Mouse (Mus musculus) natural killer cell, adult 2 months (primary cell): ENCODE data around the gene Ubc.
"Not testable (repeated sequence)": the region's sequence is repeated elsewhere in the genome, so short reads cannot be mapped to it uniquely, and the experiment has no call there.

Experiments used
- DNase-seq, 2 experiments: peaks; one replicate each; pipeline ENCODE4 v3.0.0; 2022; ENCODE audit warnings: low spot score in 2 of 2

The Ubc gene

DNA sequence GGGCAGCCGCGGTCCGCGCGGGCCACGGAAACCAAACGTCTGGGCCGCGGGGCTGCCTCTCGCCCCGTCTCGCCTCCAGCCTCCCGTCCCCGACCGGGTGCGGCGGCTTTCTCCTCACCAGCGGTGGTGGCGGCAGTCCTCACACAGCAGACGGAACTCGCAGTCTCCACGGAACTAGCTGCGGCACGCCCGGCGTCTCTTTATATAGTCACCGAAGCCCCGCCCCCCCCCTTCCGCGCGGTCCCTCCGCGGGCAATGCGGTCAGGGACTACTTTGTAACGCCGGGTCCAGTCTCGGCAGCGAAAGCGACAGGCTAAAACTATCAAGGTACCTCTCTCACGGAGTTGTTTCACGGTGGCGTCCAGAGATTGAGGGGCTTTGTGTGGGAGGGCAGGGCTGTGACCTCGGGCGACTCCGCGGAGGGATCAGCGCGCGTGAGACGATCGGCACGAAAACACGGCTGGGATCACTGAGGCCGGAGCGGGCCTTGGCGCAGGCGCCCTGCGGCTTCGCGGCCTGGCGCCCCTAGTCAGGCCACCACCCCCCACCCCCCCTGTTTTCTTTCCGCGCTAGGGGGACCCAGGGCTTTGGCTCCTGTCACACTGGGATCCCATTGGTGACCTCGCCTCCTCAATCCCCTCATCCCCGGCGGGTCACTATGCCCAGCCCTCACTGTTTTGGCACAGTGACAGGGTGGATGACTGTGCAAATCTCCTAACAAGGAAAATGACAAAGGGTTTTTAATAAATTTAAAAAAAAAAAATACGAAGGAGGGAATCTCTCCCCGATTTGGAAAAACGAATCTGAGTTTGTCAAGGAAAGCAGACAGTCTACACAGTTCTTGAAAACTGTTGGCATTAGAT, at the start of gene Ubc:
Gene Ubc (minus strand): TSS at position 624 of the 863 bp plus-strand sequence.
- peak; percentile 84 to 87 for DNase-seq

DNA sequence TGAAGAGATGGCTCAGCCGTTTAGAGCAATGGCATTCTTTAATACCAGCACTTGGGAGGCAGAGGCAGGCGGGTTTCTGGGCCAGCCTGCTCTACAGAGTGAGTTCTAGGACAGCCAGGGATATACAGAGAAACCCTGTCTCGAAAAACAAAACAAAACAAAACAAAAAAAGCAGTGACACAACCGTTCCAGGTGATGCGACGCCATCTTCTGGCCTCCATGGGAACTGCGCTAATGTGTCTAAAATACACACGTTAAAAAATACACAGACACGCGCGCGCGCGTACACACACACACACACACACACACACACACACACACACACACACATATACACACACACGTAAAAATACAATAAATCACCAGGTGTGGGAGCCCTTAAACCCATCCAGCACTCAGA, 44.3 kb upstream of the Ubc start:
- not testable (repeated sequence) for DNase-seq

DNA sequence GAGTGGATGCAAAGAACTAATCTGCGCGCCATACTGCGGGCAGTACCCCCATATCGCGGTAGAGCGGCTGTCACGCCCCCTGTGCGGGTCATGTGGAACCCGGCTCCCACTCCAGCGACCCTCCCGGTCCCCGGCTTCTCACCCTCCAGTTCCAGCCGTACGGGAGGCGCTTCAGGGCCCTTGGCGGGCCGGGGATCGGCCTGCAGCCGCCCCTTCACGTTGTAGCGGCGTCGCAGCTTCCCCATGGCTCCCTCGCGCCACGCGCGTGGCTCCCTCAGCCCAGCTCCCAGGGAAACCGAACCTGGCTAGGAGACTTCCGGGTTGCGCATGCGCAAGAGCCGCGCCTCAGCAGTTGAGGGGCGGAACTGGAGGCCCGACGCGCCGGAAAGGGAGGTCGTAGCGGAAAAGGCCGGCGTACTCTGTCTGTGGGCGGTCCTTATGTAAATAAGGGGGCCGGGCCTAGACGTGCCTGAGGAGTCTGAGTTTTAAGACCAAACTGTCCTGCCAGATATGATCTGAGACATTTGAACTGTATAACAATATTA, 43.9 kb upstream of the Ubc start, which contains the start of gene Dhx37:
Gene Dhx37 (minus strand): TSS at position 329 of the 545 bp plus-strand sequence.
- peak; percentile 89 to 94 for DNase-seq

DNA sequence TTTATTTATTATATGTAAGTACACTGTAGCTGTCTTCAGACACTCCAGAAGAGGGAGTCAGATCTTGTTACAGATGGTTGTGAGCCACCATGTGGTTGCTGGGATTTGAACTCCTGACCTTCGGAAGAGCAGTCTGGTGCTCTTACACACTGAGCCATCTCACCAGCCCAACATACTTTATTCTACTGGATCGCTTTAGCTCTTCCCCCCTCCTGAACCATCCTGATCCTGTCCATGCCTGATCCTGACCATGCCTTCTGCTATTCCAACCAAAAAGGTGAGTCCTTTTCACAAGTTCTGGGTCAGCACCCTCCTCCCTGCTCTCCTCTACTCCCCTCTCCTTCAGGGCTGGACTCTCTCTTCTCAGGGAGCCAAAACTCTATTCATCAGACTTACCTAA, 42.3 kb upstream of the Ubc start:
- DNase-seq, result not testable (repeated sequence)

DNA sequence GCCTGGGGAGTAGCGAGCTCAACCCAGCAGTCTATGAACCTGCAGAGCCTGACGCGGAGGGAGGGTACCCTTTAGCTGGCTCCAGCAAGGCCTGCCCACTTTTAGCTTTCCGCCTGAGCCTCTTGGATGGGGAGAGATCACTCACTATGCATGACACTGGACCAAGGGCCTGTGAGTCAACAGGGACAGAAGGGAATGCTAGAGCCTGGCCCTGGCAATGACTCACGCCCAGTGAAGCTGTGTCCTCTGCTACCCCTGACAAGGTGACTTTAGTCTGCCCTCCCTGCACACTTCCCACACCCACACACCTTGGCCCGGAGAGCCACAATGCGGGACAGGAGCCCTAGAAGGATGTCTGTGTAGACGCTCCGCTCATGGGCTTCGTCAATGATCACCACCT, 36.3 kb upstream of the Ubc start:
- no peak for DNase-seq

DNA sequence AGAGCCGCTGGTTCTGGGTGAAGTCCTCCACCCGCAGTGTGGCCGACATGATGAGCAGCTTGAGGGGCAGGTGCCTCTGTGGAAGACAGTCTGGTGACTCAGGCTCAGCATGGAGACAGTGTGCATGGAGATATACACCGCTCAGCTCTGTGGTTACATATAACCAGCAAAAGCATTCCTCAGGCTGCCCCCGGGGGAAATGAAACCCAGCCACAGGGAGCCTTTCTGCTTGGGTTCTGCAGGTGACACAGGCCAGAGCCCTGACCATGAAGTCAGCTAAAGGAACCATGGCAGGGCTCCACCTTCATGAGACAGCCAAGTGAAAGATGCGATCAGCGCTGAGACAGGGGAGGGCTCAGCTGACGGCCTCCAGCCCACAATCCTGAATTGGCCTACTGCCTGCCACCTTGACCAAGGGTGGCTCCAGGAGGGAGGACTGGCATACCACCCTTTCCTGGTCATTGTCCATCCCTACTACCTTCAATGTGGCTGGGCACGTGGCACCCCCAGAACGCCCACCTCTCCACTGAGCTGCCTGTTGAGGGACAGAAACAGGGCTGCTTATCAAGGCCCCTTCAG, 35.8 kb upstream of the Ubc start:
- no peak for DNase-seq

DNA sequence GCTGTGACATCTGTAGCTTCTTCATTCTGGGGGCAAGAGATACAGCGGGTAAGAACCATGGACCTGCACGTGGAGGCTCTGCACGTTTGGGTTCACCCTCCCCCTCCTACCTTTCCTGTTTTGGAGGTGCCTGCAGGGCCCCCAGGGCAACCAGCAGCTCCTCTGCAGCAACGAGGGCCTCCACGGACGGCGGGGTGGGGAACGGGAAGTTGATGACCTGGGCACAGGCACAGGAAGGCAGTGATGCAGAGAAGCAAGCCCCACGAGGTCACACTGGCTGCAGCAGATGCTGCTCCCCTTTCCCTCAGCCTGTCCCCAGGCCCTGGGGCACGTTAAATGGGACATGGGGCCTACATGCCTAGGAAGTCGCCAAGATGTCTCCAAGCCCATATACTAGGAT, 29.1 kb upstream of the Ubc start:
- DNase-seq, result peak in 1 of 2 experiments; percentile 25

DNA sequence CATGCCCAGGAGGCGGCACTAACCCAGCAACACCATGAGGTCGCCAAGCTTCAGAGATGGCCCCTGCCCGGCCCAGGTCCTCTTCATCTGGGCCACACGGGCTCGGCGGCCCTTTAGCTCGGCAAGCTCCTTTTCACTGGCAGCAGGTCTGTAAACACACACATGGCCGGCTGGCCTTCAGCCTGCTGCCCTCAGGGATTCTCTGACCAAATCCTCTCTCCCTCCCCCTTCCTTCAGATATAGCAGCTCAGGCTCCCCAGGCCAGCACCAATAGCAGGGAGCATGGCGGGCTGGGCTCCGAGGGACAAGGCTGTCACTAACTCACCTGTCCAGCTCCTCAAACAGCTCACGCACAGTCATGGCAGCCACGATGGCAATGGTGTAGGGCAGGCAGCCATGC, 28.6 kb upstream of the Ubc start:
- DNase-seq, result no peak

DNA sequence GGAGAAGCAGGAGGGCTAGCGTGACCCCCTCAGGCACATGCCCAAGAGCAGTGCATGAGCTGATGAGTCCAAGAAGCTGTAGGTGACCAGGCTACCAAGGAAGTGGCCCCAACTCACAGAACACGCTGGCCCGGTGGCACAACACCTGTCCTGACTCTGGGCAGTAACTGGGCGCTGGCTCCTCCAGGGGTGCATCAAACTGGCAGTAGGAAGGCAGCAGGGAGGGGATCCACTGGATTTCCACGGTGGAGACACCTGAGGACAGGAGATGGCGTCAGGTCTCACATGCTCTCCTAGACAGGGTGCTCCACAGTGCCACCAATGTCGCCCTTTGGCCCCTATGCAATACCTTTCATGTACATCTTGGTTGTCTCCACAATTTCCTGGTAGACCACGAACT, 26.2 kb upstream of the Ubc start:
- DNase-seq, result no peak

DNA sequence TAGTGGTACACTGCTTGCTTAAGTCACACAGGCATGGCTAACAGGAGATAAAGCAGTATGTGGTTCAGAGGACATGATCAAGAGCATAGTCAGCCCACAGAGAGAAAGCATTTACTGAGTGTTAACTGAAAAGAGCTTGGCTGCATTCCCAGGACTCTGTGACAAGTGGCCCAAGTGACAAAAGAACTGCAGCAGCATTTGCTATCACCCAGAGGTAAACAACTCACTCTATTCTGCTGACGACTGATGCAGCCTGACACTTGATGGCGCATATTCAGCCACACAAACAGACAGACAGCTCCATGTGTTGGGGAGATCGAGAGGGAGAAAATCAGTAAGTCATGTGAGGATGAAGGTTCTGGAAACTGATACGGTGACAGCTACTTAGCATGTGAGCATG, 23.8 kb upstream of the Ubc start:
- no peak for DNase-seq

DNA sequence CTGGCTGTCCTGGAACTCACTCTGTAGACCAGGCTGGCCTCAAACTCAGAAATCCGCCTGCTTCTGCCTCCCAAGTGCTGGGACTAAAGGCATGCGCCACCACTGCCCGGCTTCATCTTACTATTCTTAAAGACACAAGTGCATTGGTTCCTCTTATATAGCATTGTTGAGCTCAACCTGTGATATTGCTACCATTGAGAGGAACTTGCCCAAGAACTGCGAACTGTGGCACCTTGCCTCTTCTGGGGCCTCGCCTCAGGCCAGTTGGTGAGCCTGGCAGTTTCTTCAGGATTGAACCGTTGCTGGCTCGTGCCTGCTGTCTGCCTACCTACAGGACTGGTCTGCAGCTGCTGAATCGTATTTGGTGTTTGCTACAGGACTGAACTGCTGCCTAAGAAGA, 22.5 kb upstream of the Ubc start:
- not testable (repeated sequence) for DNase-seq

DNA sequence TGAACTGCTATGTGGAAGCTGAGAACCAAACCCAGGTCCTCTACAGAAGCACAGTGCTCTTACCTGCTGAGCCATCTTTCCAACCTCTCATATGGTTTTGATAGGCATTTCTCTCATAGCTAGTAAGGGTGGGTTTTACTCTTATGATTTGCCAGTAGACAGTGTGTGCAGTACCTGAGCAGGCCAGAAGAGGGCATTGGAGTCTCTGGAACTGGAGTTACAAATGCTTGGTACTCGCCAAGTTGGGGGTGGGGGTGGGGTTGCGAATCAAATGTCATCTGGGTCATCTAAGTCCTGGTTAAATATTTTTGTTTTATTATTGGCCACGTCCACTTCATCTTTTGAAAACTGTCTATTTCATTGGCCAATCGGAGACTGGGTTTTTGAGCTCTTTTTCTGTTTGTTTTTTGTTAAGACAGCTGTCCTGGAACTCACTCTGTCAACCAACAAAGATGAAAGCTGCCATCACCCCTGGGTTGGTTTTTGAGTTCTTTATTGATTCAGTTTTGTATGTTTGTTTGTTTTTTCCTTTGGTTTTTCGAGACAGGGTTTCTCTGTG, 22.0 kb upstream of the Ubc start:
- peak; percentile 57 to 81 for DNase-seq

DNA sequence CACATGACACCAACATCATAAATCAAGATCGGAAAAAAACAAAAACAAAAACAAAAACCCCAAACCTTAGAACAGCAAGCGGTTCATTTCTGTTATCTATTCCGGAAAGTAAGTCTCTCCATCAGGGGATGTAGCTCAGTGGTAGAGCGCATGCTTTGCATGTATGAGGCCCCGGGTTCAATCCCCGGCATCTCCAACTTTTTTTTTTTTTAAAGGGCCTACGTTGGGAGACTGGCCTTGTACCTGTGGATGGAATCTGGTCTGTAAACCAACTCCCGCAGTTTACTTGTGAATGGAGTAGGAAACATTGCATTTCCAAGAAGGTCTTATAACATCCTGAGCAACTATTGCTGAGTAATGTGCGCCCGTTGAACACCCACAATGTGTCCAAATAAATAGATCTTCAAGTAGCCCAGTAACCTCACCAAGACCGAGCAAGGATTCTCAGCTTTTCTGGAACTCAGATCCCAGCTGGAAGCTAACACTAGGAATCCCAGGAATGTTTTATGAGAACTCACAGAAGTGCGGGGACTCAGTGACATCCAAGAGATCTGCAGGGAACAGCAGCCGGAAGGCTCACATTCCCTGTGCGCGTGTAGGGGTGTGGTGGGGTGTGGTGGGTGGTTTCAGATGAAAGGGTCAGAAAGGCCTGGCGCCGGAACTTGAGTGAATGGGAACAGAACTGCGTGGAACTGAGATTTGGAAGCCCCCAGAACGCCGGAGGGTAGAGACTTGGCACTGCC, 19.5 kb upstream of the Ubc start:
- DNase-seq, result peak in 1 of 2 experiments; percentile 7

DNA sequence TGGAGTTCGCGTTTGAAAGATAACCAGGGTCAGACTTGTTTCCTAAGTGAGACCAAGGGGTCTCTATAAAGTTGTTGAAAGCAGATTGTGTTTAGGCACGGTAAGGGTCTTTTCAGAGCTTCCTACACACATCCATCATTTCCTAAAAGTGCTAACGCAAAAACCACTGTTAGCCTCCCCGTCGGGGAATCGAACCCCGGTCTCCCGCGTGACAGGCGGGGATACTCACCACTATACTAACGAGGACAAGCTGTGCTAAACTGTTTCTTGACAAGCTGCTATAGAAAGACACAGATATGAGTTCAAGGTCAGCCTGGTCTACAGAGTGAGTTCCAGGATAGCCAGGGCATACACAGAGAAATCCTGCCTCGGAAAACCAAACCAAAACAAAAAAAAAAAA, 18.8 kb upstream of the Ubc start:
- peak; percentile 72 to 83 for DNase-seq

DNA sequence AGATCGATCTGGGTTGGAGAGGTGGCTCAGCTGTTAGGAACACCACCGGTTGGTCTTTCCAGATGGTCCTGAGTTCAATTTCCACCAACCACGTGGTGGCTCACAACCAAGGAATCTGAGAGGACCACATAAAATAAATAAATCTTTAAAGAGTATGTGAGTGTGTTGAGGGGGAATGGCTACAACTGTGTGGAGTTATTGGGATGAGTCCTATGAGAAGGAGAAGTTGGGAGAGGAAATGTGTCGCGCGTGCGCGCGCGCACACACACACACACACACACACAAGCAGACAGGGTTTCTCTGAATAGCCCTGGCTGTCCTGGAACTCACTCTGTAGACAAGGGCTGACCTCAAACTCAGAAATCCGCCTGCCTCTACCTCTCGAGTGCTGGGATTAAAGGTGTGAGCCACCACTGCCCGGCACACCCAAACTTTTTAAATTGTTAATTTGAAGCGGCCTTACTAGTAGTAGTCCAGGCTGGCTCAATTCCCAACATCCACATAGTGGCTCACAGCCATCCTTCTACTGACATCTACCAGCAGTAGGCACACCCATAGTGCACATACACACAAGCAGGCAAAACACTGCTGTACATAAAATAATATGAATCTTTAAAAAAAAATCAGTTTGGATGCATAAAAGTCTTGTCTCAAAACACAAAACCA, 18.0 kb upstream of the Ubc start:
- no peak for DNase-seq

DNA sequence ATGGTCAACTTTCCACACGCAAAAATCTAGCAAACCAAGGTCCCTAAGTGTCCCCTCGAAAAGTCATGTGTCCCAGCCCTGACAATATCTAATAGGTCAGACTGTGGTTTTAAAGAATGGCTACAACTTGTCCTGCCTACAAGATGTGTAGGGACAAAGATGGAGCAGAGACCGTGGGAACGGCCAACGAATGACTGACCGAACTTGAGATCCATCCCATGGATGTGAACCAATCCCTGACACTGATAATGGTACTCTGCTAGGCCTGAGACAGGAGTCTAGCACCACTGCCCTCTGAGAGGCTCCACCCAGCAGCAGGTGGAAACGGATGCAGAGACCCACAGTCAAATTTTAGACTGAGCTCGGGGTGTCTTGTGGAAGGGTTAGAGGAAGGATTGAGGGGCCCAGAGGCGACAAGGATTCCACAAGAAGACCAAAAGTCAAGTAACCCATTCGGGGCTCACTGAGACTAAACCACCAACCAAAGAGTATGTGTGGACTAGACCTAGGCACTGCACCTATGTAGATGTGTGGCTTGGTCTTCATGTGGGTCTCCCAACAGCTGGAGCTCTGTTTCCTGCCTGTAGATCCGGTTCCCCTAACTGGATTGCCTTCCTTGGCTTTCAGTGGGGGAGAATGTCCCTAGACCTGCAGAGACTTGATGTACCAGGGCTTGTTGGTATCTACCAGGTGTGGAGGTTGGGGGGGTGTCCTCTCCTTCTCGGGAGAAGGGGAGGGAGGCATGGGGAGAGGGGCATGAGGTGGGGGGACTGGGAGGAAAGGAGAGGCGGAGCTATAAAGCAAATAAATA, 17.2 kb upstream of the Ubc start:
- no peak for DNase-seq

DNA sequence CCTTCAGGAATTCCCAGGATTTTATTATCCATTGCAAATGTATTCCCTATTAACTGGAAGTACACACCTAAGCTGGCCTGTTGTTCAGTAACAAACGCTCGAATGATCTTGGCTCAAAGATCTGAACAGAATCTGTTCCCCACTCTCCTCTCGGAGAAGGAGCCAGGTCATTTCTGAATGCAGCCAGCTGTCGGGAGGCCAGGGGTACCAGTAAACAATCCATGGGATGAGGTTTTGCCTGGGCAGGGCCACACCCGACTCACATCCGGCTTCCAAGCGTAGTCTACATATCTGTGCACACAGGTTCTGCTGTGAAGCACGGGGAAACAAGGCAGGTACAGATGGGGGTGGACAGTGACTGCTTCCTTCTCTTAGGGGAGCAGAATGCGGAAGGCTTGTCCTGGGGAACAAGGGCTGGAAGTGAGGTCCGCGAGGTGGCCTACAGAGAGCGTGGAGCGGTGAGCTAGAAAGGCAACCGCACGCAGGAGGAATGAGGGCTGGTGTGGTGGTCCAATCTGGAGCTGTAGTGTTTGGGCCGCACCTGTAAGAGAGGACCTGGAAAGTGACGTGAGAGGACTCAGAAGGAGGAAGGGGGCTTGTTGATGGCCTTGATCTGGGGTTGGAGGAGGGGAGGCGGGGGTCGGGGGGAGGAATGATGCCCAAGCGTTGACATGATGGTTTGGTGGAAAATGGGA, 16.5 kb upstream of the Ubc start:
- peak in 1 of 2 experiments; percentile 52 for DNase-seq

DNA sequence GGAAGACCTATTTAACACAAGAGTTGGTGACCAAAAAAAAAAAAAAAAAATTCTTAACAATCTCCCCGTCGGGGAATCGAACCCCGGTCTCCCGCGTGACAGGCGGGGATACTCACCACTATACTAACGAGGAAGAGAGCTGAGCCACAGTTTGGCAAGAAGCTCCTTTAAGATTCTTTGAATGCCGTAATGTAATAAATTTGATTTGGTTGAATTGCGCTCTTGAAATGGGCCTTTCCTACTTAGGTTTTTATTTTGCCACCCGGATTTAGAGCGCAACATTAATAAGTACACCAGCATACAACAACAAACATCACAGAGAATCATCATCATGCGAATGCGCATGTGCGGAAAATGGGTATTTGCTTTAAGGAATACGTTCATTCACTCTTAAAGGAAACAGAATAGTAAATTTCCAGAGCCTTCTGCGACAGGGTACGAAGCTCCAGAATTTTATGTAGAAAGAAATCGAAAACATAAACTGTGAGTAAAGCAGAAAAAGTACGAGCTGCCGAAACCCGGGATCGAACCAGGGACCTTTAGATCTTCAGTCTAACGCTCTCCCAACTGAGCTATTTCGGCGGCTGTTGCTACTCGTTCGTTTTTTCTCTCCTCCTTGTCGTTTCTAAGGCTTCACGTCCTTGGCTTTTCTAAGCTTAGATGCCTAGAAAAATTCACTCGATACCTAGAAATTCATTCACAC, 15.7 kb upstream of the Ubc start:
- peak; percentile 90 for DNase-seq

DNA sequence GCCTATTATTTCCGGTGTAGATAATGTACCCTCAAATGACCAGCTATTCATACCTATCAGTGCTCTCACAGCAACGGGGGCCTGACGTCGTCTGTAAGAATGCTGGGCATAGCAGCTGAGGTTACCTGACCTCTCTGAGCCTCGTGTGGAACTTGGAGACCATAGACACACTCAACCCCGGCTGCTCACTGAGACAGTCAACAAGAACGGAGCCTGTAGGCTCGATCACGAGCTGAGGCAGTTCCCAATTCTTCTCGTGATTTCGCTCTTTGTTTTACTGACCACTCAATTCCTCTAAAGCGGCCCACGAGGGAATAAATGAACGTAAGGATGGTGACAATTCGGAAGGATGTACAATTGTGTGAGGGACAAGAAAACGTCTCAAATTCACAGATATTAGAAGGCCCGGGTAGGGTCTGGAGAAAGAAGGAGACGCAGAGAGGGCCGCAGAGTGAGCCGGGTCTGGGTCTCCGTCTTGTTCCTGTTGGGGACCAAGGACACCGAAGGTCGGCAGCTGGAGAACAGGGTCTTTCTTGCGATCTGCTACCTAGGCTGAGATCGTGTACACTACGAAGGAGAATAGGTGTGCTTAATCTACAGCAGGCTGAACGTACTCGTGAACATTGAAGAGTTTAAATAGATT, 15.0 kb upstream of the Ubc start:
- DNase-seq, result no peak
